Mouse (Mus musculus) bone marrow, adult 2 months (tissue): ENCODE measurements around the gene Mrpl34.

Experiments used
- CTCF ChIP-seq: fragments of 200-500 bp; IDR thresholded peaks from 2 replicates; pipeline ENCODE4 v1.5.1; 2011; ENCODE audit warnings: low read length, control low read depth; ENCODE audit not compliant: control insufficient read depth, insufficient read depth
- POLR2A ChIP-seq: fragments of 200-500 bp; IDR thresholded peaks from 2 replicates; pipeline ENCODE4 v1.6.1; 2011; ENCODE audit warnings: low read depth, mild to moderate bottlenecking, control low read depth, low read length, borderline replicate concordance; ENCODE audit not compliant: control insufficient read depth

DNA sequence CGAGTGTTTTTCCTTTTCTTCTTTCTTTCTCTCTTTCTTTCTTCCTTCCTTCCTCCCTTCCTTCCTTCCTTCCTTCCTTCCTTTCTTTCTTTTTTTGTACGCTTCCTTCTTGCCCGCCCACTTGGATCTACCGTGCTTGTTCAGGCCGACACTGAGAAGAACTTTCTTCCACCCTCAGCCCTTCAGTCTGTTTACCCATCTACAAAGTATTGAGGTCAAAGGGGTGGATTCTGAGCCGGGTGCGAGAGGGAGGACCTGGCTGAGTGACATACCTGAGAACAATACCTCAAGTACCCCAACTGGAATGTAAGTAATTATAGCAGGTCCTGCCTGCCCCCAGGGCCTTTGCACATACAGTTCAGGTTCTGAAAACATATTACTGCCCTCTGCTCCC lies 21.4 kb downstream of the Mrpl34 start:
- TF ChIP-seq CTCF (no peak), POLR2A (no peak)
